Mouse (Mus musculus): ENCODE results near the gene Prkn. TPM values are rescaled to one million over a fixed set of nuclear protein-coding genes. Genes with fewer than 3 reads are reported as not detected.

Gene Prkn
- total RNA-seq, 2 experiments from 2014 or later, result 16.9 to 17.7 TPM

GRCm38 (mm10) chr17:11267951-11268350 is 427.8 kb downstream of the Prkn start:
- DNase-seq (ENCODE audit: low spot score in 2 of 2), result no peak

- no peak for DNase-seq (ENCODE audit: low spot score in 2 of 2)
Measured at GRCm38 (mm10) chr17:11270179-11270578, 430.0 kb downstream of the Prkn start.

- no peak for DNase-seq (ENCODE audit: low spot score in 2 of 2)
Measured at GRCm38 (mm10) chr17:11271876-11272275, 431.7 kb downstream of the Prkn start.

- no peak for DNase-seq (ENCODE audit: low spot score in 2 of 2)
Measured at GRCm38 (mm10) chr17:11284246-11284645, 444.1 kb downstream of the Prkn start.

GRCm38 (mm10) chr17:11290183-11290582 is 450.0 kb downstream of the Prkn start:
- no peak for DNase-seq (ENCODE audit: low spot score in 2 of 2)

GRCm38 (mm10) chr17:11303116-11303515 is 462.9 kb downstream of the Prkn start:
- DNase-seq (ENCODE audit: low spot score in 2 of 2), result no peak

- no peak for DNase-seq (ENCODE audit: low spot score in 2 of 2)
Measured at GRCm38 (mm10) chr17:11309843-11310242, 469.7 kb downstream of the Prkn start.

GRCm38 (mm10) chr17:11314163-11314562 is 474.0 kb downstream of the Prkn start:
- no peak for DNase-seq (ENCODE audit: low spot score in 2 of 2)

- DNase-seq (ENCODE audit: low spot score in 2 of 2), result no peak
Measured at GRCm38 (mm10) chr17:11315675-11316074, 475.5 kb downstream of the Prkn start.

- DNase-seq (ENCODE audit: low spot score in 2 of 2), result no peak
Measured at GRCm38 (mm10) chr17:11318946-11319345, 478.8 kb downstream of the Prkn start.

GRCm38 (mm10) chr17:11319666-11320360 is 479.6 kb downstream of the Prkn start:
- DNase-seq (ENCODE audit: low spot score in 2 of 2), result no peak

GRCm38 (mm10) chr17:11332081-11332480 is 491.9 kb downstream of the Prkn start:
- DNase-seq (ENCODE audit: low spot score in 2 of 2), result no peak

- DNase-seq (ENCODE audit: low spot score in 2 of 2), result no peak
Measured at GRCm38 (mm10) chr17:11333741-11334140, 493.6 kb downstream of the Prkn start.

GRCm38 (mm10) chr17:11336156-11336555 is 496.0 kb downstream of the Prkn start:
- DNase-seq (ENCODE audit: low spot score in 2 of 2), result no peak

- no peak for DNase-seq (ENCODE audit: low spot score in 2 of 2)
Measured at GRCm38 (mm10) chr17:11340368-11340767, 500.2 kb downstream of the Prkn start.

GRCm38 (mm10) chr17:11346310-11346709 is 506.1 kb downstream of the Prkn start:
- no peak for DNase-seq (ENCODE audit: low spot score in 2 of 2)

GRCm38 (mm10) chr17:11352778-11353552 is 512.8 kb downstream of the Prkn start:
- no peak for DNase-seq (ENCODE audit: low spot score in 2 of 2)

- no peak for DNase-seq (ENCODE audit: low spot score in 2 of 2)
Measured at GRCm38 (mm10) chr17:11353553-11353945, 513.4 kb downstream of the Prkn start.

GRCm38 (mm10) chr17:11354348-11354747 is 514.2 kb downstream of the Prkn start:
- no peak for DNase-seq (ENCODE audit: low spot score in 2 of 2)

GRCm38 (mm10) chr17:11375461-11375860 is 535.3 kb downstream of the Prkn start:
- no peak for DNase-seq (ENCODE audit: low spot score in 2 of 2)

- no peak for DNase-seq (ENCODE audit: low spot score in 2 of 2)
Measured at GRCm38 (mm10) chr17:11383364-11383962, 543.3 kb downstream of the Prkn start.

- no peak for DNase-seq (ENCODE audit: low spot score in 2 of 2)
Measured at GRCm38 (mm10) chr17:11385246-11385645, 545.1 kb downstream of the Prkn start.
